Mouse (Mus musculus) c-Kit-positive CD71-positive TER-119-negative erythroid progenitor cells, embryonic 14.5 days (primary cell): Measurements from ENCODE around the gene Pgam5.

Experiments
- DNase-seq: peaks from one replicate; pipeline ENCODE4 v3.0.0-alpha.2; 2013; ENCODE audit warnings: low read depth

The Pgam5 gene

DNA sequence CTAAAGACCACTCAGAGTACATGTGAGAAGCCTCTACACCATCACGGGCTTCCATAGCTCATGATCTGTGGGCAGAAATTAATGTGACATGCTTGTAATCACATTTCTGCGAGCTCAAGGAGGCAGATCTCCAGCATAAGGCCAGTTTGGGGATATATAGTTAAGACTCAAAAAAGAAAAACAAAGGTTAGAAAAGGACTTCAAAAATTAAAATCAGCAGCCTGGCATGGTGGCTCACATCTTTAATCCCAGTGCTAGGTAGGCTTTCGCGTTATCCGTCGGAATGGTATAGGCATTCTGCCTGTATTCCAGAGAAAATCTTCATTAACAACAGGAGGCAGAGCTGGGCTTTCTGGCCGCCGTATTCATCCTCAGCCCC is 39.3 kb downstream of the Pgam5 start:
- DNase-seq, result peak; percentile 37

DNA sequence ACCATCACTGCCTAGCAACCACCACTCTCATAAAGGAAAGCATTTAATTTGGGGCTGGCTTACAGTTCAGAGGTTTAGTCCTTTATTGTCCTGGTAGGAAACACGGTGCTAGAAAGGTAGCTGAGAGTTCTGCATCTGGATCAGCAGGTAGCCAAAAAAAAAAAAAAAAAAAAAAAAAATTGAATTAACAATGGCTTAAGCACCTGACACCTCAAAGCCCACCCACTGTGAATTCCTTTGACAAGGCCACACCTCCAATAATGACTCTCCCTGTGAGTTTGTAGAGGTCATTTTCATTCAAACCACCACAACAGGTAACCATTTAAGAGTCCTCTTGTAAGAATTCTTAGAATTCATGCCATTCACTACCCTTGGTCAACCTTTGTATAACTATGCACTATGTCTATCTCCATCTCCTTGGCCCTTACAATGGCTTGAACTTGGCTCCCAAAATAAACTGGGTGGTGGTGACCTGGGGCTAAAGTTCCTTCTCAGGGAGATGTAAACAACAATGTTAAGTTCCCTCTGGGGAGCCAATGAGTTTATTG is 42.3 kb downstream of the Pgam5 start:
- no peak for DNase-seq

DNA sequence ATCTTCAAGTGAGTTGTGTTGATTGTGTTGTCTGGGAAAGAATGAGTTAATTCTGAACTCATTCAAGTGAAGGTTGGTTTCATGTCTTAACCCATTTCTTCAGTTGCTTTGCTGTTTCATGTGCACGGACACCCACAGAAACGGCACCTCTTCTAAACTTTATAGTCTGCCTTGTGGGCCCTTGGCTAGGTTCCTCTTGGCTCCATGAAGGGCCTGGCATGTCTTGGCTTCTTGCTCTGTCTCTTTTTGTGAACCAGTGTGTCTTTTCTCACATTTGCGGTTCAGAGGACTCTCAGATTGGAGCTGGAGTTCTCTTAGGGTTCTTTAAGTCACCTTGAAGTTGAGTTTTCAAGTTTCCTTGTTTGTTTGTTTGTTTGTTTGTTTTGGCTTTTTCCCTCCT is 44.7 kb downstream of the Pgam5 start:
- DNase-seq, result no peak

DNA sequence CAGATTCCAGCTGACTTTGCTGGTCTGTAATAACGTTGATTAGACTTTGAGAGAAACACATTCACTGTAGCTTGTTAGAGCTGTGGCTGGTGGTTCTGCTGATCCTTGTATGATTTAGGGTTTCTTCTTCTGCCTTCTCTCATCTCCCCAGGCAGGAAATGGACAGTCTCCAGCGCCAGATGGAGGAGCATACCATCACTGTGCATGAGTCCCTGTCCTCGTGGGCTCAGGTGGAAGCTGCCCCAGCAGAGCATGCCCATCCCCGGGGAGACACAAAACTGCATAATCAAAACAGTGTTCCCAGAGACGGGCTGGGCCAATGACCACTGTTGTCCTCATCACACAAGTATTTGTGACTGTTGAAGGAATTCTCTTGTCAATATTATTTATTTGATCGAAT is 47.0 kb downstream of the Pgam5 start:
- DNase-seq, result no peak

DNA sequence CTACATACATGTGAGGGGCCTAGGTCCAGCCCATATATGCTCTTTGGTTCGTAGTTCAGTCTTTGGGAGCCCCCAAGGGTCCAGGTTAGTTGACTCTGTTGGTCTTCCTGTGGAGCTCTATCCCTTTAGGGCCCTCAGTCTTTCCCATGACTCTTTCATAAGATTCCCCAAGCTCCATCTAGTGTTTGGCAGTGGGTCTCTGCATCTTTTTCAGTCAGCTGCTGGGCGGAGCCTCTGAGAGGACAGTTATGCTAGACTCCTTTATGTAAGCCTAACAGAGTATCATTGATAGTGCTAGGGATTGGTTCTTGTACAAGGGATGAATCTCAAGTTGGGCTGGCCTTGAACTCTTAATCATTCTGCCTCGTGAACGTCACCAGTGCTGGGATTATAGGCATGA is 49.4 kb downstream of the Pgam5 start:
- no peak for DNase-seq

DNA sequence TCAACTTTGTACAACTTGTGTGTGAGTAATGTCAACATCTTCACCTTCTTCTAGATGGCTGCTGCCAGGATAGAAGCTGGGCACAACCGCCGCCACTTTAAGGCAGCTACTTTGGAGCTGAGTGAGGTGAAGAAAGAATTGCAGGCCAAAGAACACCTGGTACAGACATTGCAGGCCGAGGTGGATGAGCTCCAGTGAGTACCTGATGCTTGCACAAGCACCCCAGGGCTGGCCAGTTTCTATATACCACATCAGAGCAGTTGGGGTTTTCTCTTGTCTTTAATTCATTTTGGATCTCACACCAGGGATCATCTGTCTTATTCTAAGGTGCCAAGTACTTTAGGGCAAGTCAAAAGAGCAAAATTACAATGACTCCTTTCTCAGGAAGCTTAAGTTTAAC is 52.9 kb downstream of the Pgam5 start:
- DNase-seq, result no peak

DNA sequence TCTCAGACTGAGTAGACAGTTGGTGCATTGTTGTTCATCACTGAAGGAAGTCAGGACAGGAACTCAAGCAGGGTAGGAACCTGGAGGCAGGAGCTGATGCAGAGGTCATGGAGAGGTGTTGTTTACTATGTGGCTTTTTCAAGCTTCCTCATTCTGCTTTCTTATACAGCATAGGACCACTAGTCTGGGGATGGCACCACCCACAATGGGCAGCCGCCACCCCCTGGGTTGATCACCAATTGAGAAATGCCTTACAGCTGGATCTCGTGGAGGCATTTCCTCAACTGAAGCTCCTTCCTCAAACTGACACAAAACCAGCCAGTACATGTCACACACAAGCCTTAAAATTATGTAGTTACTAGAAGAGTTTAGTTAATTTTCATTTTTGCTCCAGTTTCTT is 58.4 kb downstream of the Pgam5 start:
- no peak for DNase-seq
